Mouse (Mus musculus) limb, embryonic 14.5 days (tissue): ENCODE measurements around the gene Tmem98. TPM values are rescaled to one million over a fixed set of nuclear protein-coding genes. Genes with fewer than 3 reads are reported as not detected.

Experiments
- ATAC-seq: fragments of 200-750 bp; cut with Nextera tagmentation; 2 replicates; pipeline ENCODE4 v1.8.0; 2017; ENCODE audit warnings: low read depth, moderate number of reproducible peaks, moderate TSS enrichment; ENCODE audit not compliant: low FRiP score
- DNase-seq: peaks from one replicate; pipeline ENCODE4 v3.0.0-alpha.2; 2015; ENCODE audit warnings: low spot score
- H3K27ac ChIP-seq: fragments of 300-500 bp; sonication (generic); replicated peaks from 2 replicates; pipeline ENCODE4 v1.5.1; 2014; ENCODE audit warnings: low read depth, mild to moderate bottlenecking, low read length, moderate library complexity, mixed read lengths
- H3K27me3 ChIP-seq: fragments of 300-500 bp; sonication (generic); 2 replicates; pipeline ENCODE4 v1.6.1; 2014; ENCODE audit warnings: low read length, mixed read lengths; ENCODE audit not compliant: control insufficient read depth, insufficient read depth
- H3K36me3 ChIP-seq: fragments of 300-500 bp; sonication (generic); 2 replicates; pipeline ENCODE4 v1.6.1; 2014; ENCODE audit warnings: mild to moderate bottlenecking, low read length, moderate library complexity, mixed read lengths; ENCODE audit not compliant: control insufficient read depth, insufficient read depth
- H3K4me1 ChIP-seq: fragments of 300-500 bp; sonication (generic); 2 replicates; pipeline ENCODE4 v1.6.1; 2014; ENCODE audit warnings: antibody characterized with exemption, low read length, mixed read lengths; ENCODE audit not compliant: control insufficient read depth, insufficient read depth
- H3K4me2 ChIP-seq: fragments of 300-500 bp; sonication (generic); replicated peaks from 2 replicates; pipeline ENCODE4 v1.6.1; 2014; ENCODE audit warnings: low read depth, mild to moderate bottlenecking, low read length, moderate library complexity; ENCODE audit not compliant: severe bottlenecking
- H3K4me3 ChIP-seq: fragments of 300-500 bp; sonication (generic); replicated peaks from 2 replicates; pipeline ENCODE4 v1.5.1; 2014; ENCODE audit warnings: low read length
- H3K9ac ChIP-seq: fragments of 300-500 bp; sonication (generic); 2 replicates; pipeline ENCODE4 v1.6.1; 2014; ENCODE audit warnings: mild to moderate bottlenecking, low read depth, low read length, moderate library complexity; ENCODE audit not compliant: severe bottlenecking
- H3K9me3 ChIP-seq: fragments of 300-500 bp; sonication (generic); 2 replicates; pipeline ENCODE4 v1.6.1; 2016; ENCODE audit warnings: low read length; ENCODE audit not compliant: control insufficient read depth
- POLR2A ChIP-seq: fragments of 200-500 bp; IDR thresholded peaks from 2 replicates; pipeline ENCODE4 v1.8.0; 2012; ENCODE audit warnings: inconsistent platforms, mild to moderate bottlenecking, moderate library complexity, borderline replicate concordance; ENCODE audit not compliant: insufficient read depth, insufficient read length; ENCODE audit errors: extremely low read depth
- WGBS: fragments of 180-500 bp; shearing (Covaris S2); extraction: QIAGEN DNeasy Blood & Tissue Kit; methylation state at CpG from one replicate; pipeline ENCODE4 v1.1.7; 2014; 5-methylcytosine and 5-hydroxymethylcytosine counted together
- polyA plus RNA-seq, 2 experiments: library from polyadenylated mRNA; depleted of rRNA in 1 of 2; stranded (reverse) in 1 of 2; unstranded in 1 of 2; fragments of >200 nt; fragmentation: Nextera tagmentation in 1 of 2; extraction: Ambion mirVana in 1 of 2; gene quantifications; 2 replicates each; pipeline versions ENCODE4 v1.2.1 to v1.2.3; 2012 to 2014

The Tmem98 gene
- polyA plus RNA-seq, 2 experiments: 59.2 to 68.4 TPM

DNA sequence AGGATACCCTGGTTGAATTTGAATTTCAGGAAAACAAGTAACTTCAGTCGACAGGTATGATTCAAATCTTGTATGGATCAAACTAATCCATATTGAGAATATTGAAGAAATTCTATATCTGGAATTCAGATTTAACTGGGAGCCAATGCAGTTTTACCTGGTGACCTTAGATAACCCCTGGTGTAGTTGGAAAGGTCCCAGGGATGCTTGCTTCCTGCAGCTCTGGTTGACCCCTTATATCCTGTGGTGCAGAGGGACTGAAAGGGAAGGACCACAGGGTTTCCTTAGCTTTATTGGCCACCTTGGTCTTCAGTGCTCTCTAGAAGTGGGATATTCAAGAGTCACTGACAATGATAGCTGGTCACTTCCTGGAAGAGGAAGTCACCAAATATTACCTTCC, 58.1 kb downstream of the Tmem98 start:
- ATAC-seq: no peak
- no peak for TF ChIP-seq POLR2A
- Histone ChIP-seq H3K4me2 (no peak overlapping the region), H3K4me1 (no peaks in the 10 kb centered on the region), H3K27me3 (no peaks in the 10 kb centered on the region), H3K27ac (no peak overlapping the region), H3K36me3 (no peaks in the 10 kb centered on the region), H3K4me3 (no peak overlapping the region), H3K9ac (no peak overlapping the region), H3K9me3 (no peaks in the 10 kb centered on the region)
- 79% methylated on average over 1 of the region's 1 CpGs for WGBS
- no peak for DNase-seq

Other genes starting within 250 kb of the Tmem98 start
- 6.6 and 7.5 TPM in 2 replicates for gene Myo1d, start 30.1 kb upstream of the Tmem98 start, polyA plus RNA-seq (2012; rRNA removed)
- gene Myo1d, start 30.1 kb upstream of the Tmem98 start, polyA plus RNA-seq (2014; fragmentation: Nextera tagmentation; extraction: Ambion mirVana): 8.3 and 10.6 TPM in 2 replicates
- gene Spaca3, start 48.2 kb downstream of the Tmem98 start, polyA plus RNA-seq (2012; rRNA removed): not detected in 2 replicates
- not detected in 2 replicates for gene Spaca3, start 48.2 kb downstream of the Tmem98 start, polyA plus RNA-seq (2014; fragmentation: Nextera tagmentation; extraction: Ambion mirVana)